Mouse (Mus musculus): ENCODE data around the gene Oasl1. TPM values are rescaled to one million over a fixed set of nuclear protein-coding genes. Genes with fewer than 3 reads are reported as not detected.
"Not testable (repeated sequence)": the region's sequence is repeated elsewhere in the genome, so short reads cannot be mapped to it uniquely, and the experiment has no call there.

Oasl1 gene
- polyA plus RNA-seq (2012; rRNA removed) = 20.1 and 20.7 TPM in 2 replicates

DNA sequence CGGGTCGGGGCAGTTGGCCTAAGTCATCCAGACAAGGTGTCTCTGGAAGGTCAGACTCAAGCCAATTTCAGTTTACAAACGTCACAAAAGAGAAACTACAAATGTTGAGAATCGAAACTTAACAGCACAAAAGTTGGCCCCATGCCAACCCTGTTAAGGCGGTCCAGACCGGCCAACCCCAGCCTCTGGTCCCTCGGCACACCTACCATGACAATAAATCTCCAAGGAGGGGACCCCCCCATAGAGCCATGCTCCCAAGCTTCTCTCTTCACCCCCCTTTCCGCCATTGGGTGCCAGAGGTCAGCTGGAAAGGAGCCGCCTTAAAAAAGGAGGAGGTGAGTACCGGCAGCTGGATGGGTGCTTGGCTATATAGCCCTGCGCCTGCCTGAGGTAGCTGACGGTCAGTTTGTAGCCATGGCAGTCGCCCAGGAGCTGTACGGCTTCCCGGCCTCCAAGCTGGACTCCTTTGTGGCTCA lies at the start of gene Oasl1:
Gene Oasl1, plus strand, starts transcription at position 243 of the 476 bp plus-strand sequence.
- H3K27ac ChIP-seq (ENCODE audit: control insufficient read depth, insufficient read depth, low read length) = peak within 1 kb of the TSS; percentile 92
- H3K27me3 ChIP-seq (ENCODE audit: control insufficient read depth, insufficient read depth, low read length) = no peaks in the 10 kb centered on the region
- WGBS = 10% methylated on average over 15 of the region's 15 CpGs
- H3K4me3 ChIP-seq (ENCODE audit: control insufficient read depth, insufficient read depth, low read length) = peak within 1 kb of the TSS; percentile 49
- no peak for TF ChIP-seq CTCF (IDR thresholded peaks at IDR 0.05; ENCODE audit: borderline replicate concordance, control insufficient read depth, extremely low read depth, insufficient read depth, low read length, poor library complexity)
- no peak for TF ChIP-seq POLR2A (IDR thresholded peaks at IDR 0.05; ENCODE audit: control insufficient read depth, extremely low read depth, insufficient read depth, low read length, poor library complexity)
- peaks cover 11% of the 10 kb centered on the region for H3K4me1 ChIP-seq (replicated peaks; ENCODE audit: control insufficient read depth, insufficient read depth, low read length)
- H3K36me3 ChIP-seq (ENCODE audit: control insufficient read depth, insufficient read depth, low read length) = no peaks in the 10 kb centered on the region
- DNase-seq = peak; percentile 26

DNA sequence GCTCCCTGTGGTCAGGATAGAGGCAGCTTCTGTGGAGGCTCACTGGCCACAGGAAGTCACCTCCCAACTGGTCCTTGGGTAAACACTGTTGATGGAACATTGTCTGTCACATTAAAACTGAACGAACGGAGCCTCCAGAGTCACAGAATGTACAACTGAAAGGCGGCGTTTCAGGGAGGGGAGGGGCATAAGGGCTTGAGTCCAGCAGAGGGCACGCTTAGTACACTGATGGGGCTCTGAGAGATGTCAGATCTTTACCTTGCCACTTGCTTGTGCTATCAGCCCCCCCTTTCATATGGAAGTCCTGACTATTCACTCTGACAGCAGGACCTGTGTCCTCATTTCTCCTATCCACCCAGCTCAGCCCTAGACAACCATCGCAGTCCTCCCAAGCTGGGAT lies 47.2 kb upstream of the Oasl1 start:
- Histone ChIP-seq H3K27ac (ENCODE audit: control insufficient read depth, insufficient read depth, low read length) (no peak overlapping the region), H3K4me3 (ENCODE audit: control insufficient read depth, insufficient read depth, low read length) (no peak overlapping the region), H3K36me3 (ENCODE audit: control insufficient read depth, insufficient read depth, low read length) (no peaks in the 10 kb centered on the region), H3K27me3 (ENCODE audit: control insufficient read depth, insufficient read depth, low read length) (no peaks in the 10 kb centered on the region), H3K4me1 (replicated peaks; ENCODE audit: control insufficient read depth, insufficient read depth, low read length) (no peaks in the 10 kb centered on the region)
- TF ChIP-seq POLR2A (IDR thresholded peaks at IDR 0.05; ENCODE audit: control insufficient read depth, extremely low read depth, insufficient read depth, low read length, poor library complexity) (no peak), CTCF (IDR thresholded peaks at IDR 0.05; ENCODE audit: borderline replicate concordance, control insufficient read depth, extremely low read depth, insufficient read depth, low read length, poor library complexity) (no peak)
- 48% methylated on average over 6 of the region's 6 CpGs for WGBS
- DNase-seq = no peak

DNA sequence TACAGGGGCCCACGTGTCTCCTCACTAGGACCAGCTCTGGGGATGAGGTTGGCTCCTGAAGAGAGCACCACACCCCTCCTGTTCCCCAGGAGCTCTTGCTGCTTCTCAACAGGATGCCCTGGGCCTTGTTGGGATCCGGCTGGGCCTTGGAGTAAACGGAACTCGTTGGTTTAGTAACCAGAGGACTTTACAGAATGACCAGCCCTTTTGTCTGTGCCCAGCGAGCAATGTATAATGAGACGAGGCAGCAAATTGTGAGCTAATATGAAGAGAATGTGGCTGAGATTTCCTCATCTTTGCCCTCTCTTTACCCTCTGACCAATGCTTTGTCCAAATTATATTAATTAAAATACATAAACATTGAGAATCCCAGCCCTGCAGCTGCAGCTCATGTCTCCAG lies 46.7 kb upstream of the Oasl1 start:
- 89% methylated on average over 6 of the region's 6 CpGs for WGBS
- Histone ChIP-seq H3K4me1 (replicated peaks; ENCODE audit: control insufficient read depth, insufficient read depth, low read length) (no peaks in the 10 kb centered on the region), H3K36me3 (ENCODE audit: control insufficient read depth, insufficient read depth, low read length) (no peaks in the 10 kb centered on the region), H3K4me3 (ENCODE audit: control insufficient read depth, insufficient read depth, low read length) (no peak overlapping the region), H3K27ac (ENCODE audit: control insufficient read depth, insufficient read depth, low read length) (no peak overlapping the region), H3K27me3 (ENCODE audit: control insufficient read depth, insufficient read depth, low read length) (no peaks in the 10 kb centered on the region)
- DNase-seq = no peak
- no peak for TF ChIP-seq POLR2A (IDR thresholded peaks at IDR 0.05; ENCODE audit: control insufficient read depth, extremely low read depth, insufficient read depth, low read length, poor library complexity)
- TF ChIP-seq CTCF (IDR thresholded peaks at IDR 0.05; ENCODE audit: borderline replicate concordance, control insufficient read depth, extremely low read depth, insufficient read depth, low read length, poor library complexity) = no peak

DNA sequence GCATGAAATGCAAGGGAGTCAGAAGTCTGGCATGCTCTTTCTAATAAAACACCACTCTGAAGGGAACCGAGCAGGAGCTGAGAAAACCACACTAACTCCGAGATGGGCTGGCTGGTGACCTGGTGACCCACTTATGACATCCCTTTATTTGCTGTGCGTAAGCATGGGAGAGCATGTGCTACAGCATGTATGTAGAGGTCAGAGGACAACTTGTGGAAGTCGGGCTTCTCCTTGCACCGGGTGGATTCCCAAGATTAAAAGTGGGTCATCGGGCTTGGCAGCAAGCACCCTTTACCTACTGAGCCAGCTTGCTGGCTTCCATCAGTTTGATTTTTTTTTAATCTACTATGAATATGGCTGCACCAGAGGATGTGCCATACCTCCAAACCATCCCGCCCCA lies 45.6 kb upstream of the Oasl1 start:
- Histone ChIP-seq H3K36me3 (ENCODE audit: control insufficient read depth, insufficient read depth, low read length) (no peaks in the 10 kb centered on the region), H3K27ac (ENCODE audit: control insufficient read depth, insufficient read depth, low read length) (no peak overlapping the region), H3K4me3 (ENCODE audit: control insufficient read depth, insufficient read depth, low read length) (no peak overlapping the region), H3K4me1 (replicated peaks; ENCODE audit: control insufficient read depth, insufficient read depth, low read length) (no peaks in the 10 kb centered on the region), H3K27me3 (ENCODE audit: control insufficient read depth, insufficient read depth, low read length) (no peaks in the 10 kb centered on the region)
- TF ChIP-seq CTCF (IDR thresholded peaks at IDR 0.05; ENCODE audit: borderline replicate concordance, control insufficient read depth, extremely low read depth, insufficient read depth, low read length, poor library complexity) = no peak
- no peak for TF ChIP-seq POLR2A (IDR thresholded peaks at IDR 0.05; ENCODE audit: control insufficient read depth, extremely low read depth, insufficient read depth, low read length, poor library complexity)
- no peak for DNase-seq
- 96% methylated on average over 7 of the region's 7 CpGs for WGBS

DNA sequence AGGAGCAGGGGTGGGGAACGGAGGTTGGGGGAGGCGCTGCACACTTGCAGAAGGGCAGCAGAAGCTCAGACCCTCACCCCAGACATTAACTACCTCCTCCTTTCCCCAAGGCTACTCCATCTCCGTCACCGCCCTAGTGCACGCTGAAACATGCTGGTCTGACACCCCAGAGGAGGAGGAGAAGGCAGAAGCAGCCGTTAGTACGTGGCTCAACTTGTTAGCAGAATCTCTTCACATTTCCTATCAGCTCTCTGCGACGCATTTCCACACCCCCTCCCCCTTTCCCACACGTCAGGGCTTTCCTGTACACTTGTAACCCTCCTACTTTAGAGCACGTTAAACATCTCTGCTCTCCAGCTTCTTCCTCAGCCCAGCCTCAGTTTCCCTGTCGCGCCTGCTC lies 43.6 kb upstream of the Oasl1 start:
- H3K27ac ChIP-seq (ENCODE audit: control insufficient read depth, insufficient read depth, low read length) = no peak overlapping the region
- no peak for DNase-seq
- no peaks in the 10 kb centered on the region for H3K4me1 ChIP-seq (replicated peaks; ENCODE audit: control insufficient read depth, insufficient read depth, low read length)
- H3K27me3 ChIP-seq (ENCODE audit: control insufficient read depth, insufficient read depth, low read length) = no peaks in the 10 kb centered on the region
- H3K36me3 ChIP-seq (ENCODE audit: control insufficient read depth, insufficient read depth, low read length) = no peaks in the 10 kb centered on the region
- WGBS = 50% methylated on average over 13 of the region's 13 CpGs
- TF ChIP-seq POLR2A (IDR thresholded peaks at IDR 0.05; ENCODE audit: control insufficient read depth, extremely low read depth, insufficient read depth, low read length, poor library complexity) (no peak), CTCF (IDR thresholded peaks at IDR 0.05; ENCODE audit: borderline replicate concordance, control insufficient read depth, extremely low read depth, insufficient read depth, low read length, poor library complexity) (no peak)
- no peak overlapping the region for H3K4me3 ChIP-seq (ENCODE audit: control insufficient read depth, insufficient read depth, low read length)

DNA sequence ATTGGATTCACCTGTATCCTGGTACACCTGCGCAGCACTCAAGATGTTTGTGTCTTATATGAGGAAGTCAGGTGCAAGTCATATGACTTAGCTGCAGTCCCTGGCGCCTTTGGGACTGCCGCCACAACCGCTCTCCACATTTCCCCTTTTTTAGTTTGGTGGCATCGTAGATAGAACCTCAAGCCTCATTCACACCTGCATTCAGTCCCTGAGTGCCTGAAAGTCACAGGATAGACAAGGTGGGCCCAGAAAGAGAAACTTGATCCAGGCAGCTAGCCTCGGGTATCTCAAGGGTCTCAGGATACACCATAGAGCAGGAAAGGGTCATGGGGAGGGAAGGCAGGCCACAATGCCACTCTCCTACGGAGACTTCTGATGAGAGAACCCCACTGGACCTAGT lies 40.7 kb upstream of the Oasl1 start:
- not testable (repeated sequence) for H3K27me3 ChIP-seq (ENCODE audit: control insufficient read depth, insufficient read depth, low read length); DNase-seq; H3K4me1 ChIP-seq (replicated peaks; ENCODE audit: control insufficient read depth, insufficient read depth, low read length); H3K27ac ChIP-seq (ENCODE audit: control insufficient read depth, insufficient read depth, low read length); H3K36me3 ChIP-seq (ENCODE audit: control insufficient read depth, insufficient read depth, low read length); H3K4me3 ChIP-seq (ENCODE audit: control insufficient read depth, insufficient read depth, low read length)
- WGBS = 32% methylated on average over 6 of the region's 7 CpGs

DNA sequence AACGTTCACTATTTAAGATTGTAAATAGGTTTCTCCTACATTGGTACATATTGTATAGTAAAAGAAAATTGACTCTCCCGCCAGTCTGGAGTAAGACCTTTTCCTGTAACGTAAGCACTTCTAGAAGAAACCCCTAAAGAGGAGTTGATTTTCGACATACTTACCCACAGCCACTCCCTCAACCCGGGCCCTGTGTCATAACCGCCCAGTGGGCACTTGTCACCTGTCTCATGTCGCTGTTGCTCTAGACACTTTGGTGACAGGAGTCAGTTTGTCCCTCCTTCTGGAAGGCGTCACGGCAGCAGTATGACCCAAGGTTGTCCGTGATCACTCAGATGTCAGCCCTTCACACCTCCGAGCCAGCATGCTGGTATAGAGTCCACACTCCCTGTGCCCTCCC lies 40.0 kb upstream of the Oasl1 start:
- TF ChIP-seq CTCF (IDR thresholded peaks at IDR 0.05; ENCODE audit: borderline replicate concordance, control insufficient read depth, extremely low read depth, insufficient read depth, low read length, poor library complexity) = no peak
- TF ChIP-seq POLR2A (IDR thresholded peaks at IDR 0.05; ENCODE audit: control insufficient read depth, extremely low read depth, insufficient read depth, low read length, poor library complexity) = no peak
- no peak for DNase-seq
- Histone ChIP-seq H3K4me1 (replicated peaks; ENCODE audit: control insufficient read depth, insufficient read depth, low read length) (no peaks in the 10 kb centered on the region), H3K4me3 (ENCODE audit: control insufficient read depth, insufficient read depth, low read length) (no peak overlapping the region), H3K27me3 (ENCODE audit: control insufficient read depth, insufficient read depth, low read length) (no peaks in the 10 kb centered on the region), H3K36me3 (ENCODE audit: control insufficient read depth, insufficient read depth, low read length) (no peaks in the 10 kb centered on the region), H3K27ac (ENCODE audit: control insufficient read depth, insufficient read depth, low read length) (no peak overlapping the region)
- WGBS = 93% methylated on average over 11 of the region's 11 CpGs
